Mouse (Mus musculus) heart, adult 11 months (tissue): ENCODE data around the gene Ripk1.
A peak's percentile ranks its signal among the peaks of the same experiment; 100 is the strongest.

ENCODE experiments used
- DNase-seq: peaks from one replicate; pipeline ENCODE4 v3.0.0; 2022

Ripk1 gene

DNA sequence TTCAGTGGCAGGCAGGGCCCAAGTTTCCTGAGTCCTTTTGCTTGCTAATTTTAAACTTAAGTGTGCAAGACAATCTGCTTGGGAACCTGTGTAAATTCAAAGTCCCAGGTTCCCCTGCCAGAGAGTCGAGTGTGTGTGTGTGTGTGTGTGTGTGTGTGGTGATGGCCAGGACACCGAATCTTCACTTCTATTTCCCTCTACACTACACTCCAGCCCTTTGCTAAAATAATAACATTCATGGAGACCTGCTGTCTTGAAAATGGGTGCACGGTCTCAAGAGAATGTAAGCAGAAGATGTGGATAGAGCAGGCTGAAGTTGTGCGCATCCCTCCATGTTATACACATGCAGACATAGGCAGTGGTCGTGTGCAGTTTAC lies 35.9 kb downstream of the Ripk1 start:
- DNase-seq, result no peak

DNA sequence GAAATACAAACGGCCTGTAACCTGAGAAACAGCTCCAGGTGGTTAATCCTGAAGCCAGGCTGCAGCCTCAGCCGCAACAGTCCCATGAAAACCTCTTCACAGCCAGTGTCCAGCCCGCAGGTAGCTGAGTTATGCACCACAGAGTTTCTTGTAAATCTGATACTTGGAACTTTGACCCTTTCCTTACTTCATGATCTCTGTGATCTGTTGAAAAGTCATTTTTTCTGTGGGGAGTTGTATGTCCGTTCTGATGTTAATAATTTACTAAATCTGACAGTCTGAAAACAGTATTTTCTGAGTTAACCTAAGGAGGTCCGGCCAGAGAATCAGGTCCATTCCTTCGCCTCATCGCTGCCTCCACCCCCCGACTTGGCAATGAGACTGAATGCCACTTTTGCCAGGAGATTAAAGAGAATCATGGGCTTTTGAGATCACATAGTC lies 36.8 kb downstream of the Ripk1 start:
- DNase-seq, result peak; percentile 49

DNA sequence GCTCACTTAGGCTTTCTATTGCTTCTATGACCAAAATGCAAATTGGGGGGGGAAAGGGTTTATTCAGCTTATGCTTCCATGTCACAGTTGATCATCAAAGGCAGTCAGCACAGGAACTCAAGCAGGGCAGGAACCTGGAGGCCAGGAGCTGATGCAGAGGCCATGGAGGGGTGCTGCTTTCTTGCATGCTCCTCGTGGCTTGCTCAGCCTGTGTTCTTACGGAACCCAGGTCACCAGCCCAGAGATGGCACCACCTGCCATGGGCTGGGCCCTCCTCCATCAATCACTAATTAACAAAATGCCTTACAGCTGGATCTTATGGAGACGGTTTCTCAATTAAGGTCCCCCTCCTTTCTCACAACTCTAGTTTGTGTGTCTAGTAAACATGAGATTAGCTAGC lies 37.9 kb downstream of the Ripk1 start:
- peak; percentile 80 for DNase-seq

DNA sequence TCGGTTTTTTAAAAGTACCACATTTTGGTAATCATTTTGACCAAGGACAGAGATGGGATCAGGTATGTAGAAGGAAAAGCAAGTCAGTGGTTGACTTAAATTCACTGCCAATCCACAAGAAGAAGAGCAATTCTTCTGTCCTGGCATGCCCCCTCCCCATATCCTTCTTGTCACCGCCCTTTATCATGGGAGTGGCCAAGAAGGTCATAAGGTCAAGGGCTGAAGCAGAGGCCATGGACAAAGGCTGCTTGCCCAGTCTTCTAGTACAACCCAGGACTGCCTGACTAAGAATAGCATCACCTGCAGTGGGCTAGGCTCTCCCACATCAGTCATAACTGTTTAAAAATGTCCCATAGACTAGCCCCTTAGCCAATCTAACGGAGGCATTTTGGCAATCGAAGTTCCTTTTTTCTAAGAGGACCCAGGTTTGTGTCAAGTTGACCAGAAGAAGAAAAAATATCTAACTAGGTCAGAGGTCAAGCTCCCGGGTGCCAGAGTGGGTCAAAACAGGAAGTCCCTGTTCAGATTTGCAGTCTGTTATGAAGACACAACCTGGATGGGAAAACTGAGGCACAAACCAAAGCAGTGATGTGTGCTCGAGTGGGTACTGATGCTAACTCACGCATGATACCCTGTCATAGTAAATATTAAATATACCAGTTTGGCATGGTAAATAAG lies 41.7 kb downstream of the Ripk1 start:
- peak; percentile 55 for DNase-seq

DNA sequence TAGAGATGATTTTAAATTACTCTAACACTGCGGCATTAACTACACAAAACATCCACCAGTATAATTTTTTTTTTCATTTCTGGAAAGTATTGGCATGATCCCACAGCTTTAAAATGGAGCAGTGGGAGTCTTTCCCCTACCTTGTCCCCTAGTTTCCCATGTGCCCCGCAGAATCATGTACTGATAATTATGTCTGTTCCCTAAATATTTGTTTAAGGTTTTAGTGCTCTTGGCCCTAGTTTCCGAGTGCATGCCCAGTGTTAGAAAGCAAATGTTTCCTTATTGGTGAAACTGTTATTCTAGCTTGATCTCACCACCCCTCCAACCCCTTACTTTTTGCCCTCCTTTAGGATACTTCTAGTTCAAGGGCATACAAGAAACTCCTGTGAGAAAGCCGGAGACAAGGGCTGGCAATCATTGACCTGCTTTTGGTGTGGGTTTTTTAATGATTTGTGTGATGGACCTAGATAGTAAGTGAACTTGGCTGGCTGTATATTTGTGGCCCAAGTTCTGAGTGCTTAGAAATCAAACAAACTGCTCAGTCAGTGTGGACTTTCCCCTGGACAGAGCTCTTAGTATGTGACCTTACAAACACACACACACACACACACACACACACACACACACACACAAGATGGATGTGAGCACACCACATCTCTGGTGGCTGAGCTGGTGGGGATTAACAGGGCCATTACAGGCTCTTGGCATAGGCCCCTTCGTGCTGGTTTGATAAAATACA lies 43.5 kb downstream of the Ripk1 start:
- DNase-seq, result peak; percentile 67

DNA sequence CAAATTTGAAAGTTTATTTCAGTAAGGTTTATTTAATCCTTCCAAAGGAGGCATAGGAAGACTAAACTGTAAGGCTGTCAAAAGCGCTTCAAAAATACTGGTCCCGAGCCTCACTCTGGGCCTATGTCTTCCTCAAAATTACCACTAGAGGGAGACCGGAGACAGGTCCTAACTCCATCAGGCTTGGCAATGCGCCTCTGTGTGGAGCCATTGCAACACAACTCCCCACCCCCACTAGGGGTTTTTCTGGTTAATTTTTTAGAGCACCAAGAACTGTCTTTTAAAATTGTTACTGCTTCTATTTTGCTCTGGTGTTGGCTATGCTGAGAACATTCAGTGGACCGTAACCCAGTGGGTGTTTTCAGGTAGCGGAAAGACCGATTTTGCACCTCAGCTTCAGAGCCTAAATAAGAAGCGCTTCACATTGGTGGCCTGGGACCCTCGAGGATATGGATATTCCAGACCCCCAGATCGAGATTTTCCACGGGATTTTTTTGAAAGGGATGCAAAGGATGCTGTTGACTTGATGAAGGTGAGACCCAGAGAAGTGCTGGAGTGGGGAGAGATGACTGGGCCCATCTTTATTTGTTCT lies 44.4 kb downstream of the Ripk1 start:
- peak; percentile 97 for DNase-seq

DNA sequence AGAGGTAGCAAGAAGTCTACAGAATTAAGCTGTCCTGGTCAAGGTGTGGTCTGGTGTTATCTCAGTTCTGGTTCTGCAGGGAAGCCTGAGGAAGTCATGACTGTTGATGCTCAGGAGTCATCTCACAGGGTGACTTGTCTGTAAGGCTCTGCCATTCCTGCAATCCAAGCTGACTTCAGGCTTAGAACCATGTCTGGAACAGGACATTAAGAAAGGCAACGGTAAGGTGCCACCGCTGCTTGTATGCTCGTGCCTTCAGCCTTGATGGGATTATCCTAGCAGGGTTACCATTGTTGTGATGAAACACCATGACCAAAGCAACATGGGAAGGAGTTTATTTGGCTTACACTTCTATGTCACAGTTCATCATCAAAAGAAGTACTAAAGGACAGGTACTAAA lies 45.4 kb downstream of the Ripk1 start:
- DNase-seq, result peak; percentile 76

DNA sequence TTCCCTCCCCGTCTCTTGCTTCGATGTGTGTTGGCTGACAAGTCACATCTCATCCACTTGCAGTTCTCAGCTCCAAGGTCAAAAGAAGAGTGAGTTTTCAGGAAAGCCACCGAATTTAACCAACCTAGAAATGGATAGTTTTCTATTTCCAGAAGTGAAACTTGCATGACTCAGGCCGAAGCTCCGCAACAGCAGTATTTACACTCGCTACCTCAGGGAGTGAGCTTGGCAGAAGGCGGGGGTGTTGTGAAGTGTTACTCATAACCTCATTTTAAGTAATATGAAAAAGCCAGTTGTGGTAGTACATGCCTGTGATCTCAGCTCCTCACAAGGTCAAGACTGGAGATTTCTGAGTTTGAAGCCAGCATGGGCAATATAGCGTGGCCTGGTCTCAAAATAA lies 48.3 kb downstream of the Ripk1 start:
- DNase-seq, result peak; percentile 92

DNA sequence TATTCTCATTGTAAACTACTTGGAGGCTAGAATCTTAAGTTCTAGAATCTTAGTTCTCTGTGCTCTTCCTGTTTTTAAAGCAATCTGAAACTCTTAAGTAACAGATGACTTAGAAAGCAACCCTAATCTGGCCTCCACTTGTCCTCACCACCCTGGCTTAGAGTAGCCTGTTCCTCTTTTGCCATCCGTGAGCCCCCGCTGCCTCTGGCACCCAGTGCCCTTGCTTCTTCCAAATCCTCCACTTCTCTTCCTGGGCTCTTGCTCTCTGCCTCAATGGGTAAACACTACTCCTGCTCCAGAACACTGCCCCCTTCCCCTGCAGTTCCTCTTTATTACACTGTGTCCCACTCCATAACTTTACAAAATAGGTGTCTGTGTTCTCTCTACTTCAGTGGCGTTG lies 49.5 kb downstream of the Ripk1 start:
- DNase-seq, result peak; percentile 93

DNA sequence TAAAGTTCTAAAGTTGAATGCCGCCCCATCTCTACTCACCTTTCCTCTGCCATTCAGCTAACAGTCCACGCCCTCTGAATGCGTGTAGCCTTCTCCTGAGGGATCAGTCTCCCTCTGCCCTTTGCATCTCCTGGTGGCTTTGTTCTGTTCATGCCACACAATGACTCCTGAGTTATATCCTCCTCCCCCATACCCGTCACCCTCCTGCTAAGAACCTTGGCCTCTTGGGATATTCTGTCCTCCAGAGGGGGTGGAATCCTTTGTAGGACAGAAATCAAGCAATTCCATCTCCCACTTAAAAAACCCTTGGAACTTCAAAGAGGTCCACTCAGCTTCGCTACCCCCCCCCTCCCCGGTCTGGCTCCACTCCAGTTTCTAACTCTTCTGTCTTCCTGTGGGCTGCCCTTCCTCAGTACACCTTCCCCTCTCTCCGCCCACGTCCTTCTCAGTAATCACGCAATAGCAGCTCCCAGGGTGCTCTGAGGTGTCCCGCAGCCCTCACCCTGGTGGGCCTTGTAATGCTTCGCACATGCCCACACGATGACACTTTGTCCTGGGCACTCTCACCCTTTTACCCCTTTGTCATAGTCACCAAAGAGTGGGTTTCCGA lies 51.6 kb downstream of the Ripk1 start:
- no peak for DNase-seq

DNA sequence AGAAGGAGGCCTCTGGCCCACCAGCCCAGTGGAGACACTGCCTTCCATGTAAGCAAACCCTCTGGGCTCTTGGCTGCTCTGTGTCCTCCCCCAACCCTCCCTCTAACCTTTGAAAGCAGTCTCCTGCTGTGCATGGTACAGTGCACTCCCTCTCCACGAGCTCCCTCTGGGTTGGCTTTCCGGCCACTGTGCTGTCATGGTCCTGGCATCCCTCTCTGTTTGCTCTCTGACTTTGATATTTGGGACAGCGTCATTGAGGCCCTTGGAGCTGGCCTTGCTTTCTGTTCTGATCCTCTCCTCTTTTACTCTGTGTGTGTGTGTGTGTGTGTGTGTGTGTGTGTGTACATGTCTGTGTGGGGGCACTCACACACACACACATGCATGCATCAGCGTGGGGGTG lies 52.2 kb downstream of the Ripk1 start:
- DNase-seq, result no peak

DNA sequence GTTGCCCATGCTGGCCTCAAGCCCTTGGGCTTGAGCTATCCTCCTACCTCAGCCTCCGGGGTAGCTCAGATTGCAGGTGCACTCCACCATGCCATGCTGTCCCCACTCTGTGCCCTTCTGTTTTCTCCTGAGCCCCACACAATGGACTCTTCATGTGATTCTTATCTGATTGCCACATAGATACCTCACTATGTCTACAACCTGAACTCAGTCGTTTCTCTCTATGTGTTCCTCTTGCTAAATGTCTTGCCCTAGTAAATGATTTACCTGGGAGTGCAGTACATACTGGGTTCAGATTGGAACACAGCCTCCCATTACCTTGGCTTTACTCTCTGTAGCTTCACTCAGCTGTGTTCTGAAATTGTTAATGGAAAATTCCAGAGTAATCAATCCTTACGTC lies 52.8 kb downstream of the Ripk1 start:
- DNase-seq, result no peak

DNA sequence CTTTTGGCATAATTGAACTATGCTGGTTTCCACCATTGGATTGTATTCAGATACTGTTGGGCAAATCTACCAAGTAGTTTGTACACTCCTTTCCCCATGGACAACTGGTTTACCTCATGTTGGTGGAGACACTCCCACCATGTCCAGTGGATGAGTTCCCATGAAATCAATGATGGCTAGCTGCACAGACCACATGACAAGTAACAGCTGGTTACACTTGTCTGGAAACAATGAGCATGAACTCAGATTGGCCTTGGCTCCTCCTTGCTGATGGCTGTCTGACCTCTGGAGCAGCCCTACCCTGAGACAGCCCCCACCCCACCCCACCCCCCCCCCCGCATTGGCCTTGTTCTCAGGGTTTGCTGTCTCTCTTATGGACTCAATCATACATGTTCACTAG lies 55.1 kb downstream of the Ripk1 start:
- DNase-seq, result no peak

DNA sequence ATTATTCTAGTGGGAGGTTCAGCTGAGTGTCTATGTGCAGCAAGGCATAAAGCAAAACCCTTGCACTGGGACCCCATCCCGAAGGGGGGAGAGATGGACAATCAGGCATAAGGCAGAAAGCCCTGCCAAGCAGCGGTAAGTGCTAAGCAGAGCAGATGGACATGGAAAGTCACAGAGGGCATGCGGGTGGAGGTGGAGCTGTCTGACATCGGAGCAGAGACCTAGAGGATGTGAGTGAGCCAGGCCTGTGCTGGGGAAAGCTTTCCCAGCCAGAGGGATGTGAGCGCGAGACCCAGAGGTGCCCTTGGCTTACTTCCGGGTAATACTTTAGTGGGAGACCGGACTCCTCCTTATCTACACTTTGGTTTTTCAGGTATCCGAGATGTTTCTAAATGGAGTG lies 57.9 kb downstream of the Ripk1 start:
- no peak for DNase-seq

DNA sequence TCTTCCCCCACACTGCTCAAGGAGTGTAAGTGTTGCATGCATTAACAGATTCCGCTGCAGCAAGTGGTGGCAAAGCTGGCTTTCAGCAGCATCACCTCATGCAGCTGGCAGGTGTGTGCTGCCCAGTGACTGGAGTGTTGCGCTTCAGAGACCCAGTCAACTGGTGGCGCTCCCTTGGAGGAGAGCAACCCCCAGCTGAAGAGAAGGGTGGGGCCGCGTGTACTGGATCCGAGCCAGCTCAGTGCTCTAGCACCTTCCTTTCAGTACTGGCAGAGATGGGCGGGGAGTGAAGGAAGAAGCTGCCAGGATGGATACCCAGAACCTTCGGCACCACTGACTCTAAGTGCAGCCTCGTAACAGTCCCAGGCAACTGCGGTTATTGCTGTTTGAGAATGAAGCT lies 60.3 kb downstream of the Ripk1 start:
- no peak for DNase-seq

DNA sequence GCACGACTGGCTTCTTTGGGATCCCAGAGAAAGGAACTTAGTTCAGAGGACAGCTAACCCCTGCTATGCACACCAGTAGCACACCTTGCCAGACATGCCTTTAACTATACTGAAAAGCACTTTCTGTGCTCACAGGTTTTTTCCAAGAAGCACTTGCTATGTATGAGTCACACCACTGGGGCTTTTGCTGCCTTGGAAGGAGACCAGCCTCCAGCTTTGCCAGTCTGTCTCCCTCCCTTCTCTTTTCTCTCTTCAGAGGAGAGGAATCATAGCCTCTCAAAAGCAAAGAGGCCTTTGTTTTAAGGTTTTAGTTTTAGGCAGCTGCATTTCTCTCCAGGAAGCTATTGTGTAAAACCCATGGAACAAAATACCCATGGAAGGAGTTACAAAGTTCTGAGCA lies 64.2 kb downstream of the Ripk1 start:
- no peak for DNase-seq

DNA sequence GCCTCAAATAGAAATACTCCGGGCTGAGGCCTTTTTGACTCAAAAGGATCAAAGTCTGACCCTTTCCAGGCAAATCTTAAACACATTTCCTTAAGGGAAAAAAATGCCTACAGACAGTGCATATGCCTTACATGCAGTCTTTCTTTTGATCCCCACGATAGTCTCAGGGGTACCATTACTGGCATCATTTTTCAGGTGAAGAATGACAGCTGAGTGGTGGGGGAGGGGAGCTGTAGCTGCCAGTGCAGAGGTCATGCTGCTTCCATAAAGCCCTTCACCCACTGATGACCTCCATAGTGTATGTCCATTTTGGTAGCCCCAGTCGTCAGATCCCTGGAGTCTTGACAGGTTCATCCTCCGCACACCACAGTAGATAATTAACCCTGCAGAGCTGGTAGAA lies 68.1 kb downstream of the Ripk1 start:
- peak; percentile 78 for DNase-seq

DNA sequence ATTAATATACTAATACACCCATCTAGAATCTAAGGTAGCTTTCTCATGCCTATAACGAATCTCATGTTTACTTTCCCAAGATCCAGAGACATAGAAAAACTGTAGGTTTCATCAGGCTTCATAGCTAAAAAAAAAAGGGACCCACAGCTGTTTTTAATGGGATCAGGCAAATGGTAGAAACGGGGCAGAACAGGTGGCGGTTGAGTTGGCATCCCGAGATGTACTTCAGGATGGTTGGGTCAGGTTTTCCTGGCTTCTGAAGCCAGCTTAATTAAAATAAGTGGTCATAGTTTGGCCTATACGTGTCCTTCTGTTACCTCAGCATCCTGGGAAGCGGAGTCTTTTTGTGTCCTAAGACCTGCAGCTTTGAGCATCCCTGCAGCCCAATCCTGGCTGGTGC lies 69.7 kb downstream of the Ripk1 start:
- DNase-seq, result peak; percentile 76

DNA sequence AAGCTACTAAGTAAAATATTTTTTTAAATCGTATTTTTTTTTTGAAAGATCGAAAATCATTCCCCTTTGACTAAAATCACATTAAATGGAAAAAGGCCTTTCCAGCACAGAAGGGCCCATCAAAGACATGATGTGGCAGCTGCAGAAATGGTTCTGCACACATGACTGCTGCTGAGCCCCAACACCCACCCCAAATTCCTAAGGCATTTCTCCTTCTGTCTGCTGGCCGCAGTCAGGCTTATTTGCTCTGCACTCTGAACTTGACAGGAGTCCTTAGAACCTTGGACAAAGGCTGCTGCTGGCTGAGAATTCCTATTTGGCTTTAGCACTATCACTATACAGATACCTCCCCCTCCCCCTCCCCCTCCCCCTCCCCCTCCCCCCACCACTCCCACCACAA lies 70.7 kb downstream of the Ripk1 start:
- DNase-seq, result peak; percentile 41

DNA sequence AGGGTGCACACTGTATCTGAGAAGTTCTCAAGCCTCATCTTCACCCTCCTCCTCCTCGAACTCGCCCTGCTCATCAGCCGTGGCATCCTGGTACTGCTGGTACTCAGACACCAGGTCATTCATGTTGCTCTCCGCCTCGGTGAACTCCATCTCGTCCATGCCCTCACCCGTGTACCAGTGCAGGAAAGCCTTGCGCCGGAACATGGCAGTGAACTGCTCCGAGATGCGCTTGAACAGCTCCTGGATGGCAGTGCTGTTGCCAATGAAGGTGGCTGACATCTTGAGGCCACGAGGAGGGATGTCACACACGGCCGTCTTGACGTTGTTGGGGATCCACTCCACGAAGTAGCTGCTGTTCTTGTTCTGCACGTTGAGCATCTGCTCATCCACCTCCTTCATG lies 72.3 kb downstream of the Ripk1 start:
- peak; percentile 91 for DNase-seq

DNA sequence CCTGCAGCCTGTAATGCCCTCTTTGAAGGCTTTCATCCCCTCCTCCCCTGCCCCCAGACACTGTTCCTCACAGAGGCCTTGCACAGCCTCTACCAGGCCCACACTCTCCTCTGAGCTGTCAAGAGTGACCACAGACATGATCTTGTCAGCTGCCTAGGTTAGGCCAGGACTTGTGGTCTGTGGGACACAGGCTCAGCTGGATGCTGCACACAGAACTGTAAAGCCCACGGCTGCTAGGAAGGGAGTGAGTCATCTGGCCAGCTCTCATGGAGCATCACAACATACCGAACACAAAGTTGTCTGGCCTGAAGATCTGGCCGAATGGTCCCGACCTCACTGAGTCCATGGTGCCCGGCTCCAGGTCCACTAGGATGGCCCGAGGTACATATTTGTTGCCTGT lies 73.7 kb downstream of the Ripk1 start:
- DNase-seq, result peak; percentile 92

DNA sequence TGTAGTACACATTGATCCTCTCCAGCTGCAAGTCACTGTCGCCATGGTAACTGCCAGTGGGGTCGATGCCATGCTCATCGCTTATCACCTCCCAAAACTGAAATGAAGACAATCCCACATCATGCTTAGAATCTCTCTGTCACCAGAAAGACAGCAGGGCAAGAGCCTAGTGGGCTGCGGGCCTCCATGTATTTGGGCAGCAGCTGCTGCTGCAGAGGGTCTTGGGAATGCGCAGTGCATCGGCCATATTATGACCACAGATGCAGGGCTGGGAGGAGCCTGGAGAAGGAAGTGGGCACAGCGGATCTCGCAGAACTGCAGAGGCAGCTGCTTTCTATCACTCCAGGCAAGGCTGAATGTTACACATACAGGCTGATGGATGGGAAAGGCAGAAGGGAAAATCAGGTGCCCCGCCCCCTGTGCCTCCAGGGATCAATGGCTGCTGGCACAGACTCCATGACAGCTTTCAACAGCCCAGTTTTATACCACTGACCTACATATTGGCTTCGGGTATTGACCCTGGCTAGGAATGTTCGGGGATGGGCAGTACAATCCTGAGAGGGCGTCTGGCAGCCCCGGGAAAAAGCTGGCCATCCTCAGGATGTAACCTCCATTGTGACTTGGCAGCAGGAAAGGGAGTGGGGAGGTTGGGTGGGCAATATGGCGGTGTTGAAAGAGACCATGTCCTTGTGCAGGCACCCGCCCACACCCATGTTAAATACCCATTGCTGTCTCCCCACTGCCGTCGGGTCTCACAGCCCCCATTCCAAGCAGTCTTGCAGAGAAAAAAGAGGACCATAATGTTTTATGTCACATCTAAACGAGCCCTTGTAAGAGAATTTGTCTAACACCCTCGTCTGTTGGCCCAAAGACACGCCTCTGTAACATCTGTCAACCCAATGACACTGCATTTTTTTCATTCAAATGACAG lies 74.7 kb downstream of the Ripk1 start:
- peak; percentile 97 for DNase-seq
